ENCODE assay signal across 13 mouse cellular contexts in genomic region chr4:141602523-141603223, GRCm38 (mm10). TPM values are rescaled to one million over a fixed set of nuclear protein-coding genes. Genes with fewer than 3 reads are reported as not detected.
DNase-seq lines count a peak whose midpoint lies in the region; ATAC-seq lines count a peak whose summit lies in the region.
"Had no signal": no experiment of that assay in that cellular context is flagged by ENCODE, and none has a peak within 500 bp of the region (broad histone marks: within the 10 kb centered on the region; RNA-seq: fewer than 3 reads in every experiment).

No protein-coding gene starts in this region.

- no peak for ATAC-seq in stomach, embryonic 16.5 days (ENCODE audit: insufficient read depth, low FRiP score)
- ATAC-seq in megakaryocyte-erythroid progenitor cell, adult 5-6 weeks (replicated peaks; ENCODE audit: low FRiP score, low TSS enrichment, poor library complexity, severe bottlenecking), result no peak

- peaks cover 34% of the 10 kb centered on the region for H3K4me1 ChIP-seq in stomach, embryonic 16.5 days (ENCODE audit: control insufficient read depth, insufficient read depth, low read length)

- intact Hi-C loops in heart, postnatal 10 days (cut with DNase I), result no loop called here

- H3K27me3 ChIP-seq in stomach, embryonic 16.5 days (ENCODE audit: control insufficient read depth, insufficient read depth, low read length), result no peaks in the 10 kb centered on the region

- no peaks in the 10 kb centered on the region for H3K9me3 ChIP-seq in stomach, embryonic 16.5 days (replicated peaks; ENCODE audit: control insufficient read depth, low read length)

- no peak overlapping the region for H3K4me3 ChIP-seq in stomach, embryonic 16.5 days (replicated peaks; ENCODE audit: low read length)

- peak; percentile 22 for DNase-seq in embryo, embryonic 10 days (ENCODE audit: low spot score)
- DNase-seq in embryo, embryonic 11 days, result no peak
- peak; percentile 43 for DNase-seq in lung, postnatal 10 days
- no peak for DNase-seq in lung, adult 18-20 months
- peak; percentile 43 to 51 for DNase-seq in heart, postnatal 10 days
- no peak for DNase-seq in urinary bladder, adult 18-20 months (ENCODE audit: low spot score in 2 of 2)
- DNase-seq: cerebellum, adult 9-11 months; gastrocnemius, postnatal 10 days; spleen, adult 18-20 months; thymus, postnatal 4 days had no signal

- H3K36me3 ChIP-seq in stomach, embryonic 16.5 days (ENCODE audit: control insufficient read depth, insufficient read depth, low read length), result no peaks in the 10 kb centered on the region

- H3K9ac ChIP-seq in stomach, embryonic 16.5 days (ENCODE audit: low read length), result no peak overlapping the region

- 61% methylated on average over 11 of the region's 11 CpGs for WGBS in stomach, embryonic 16.5 days

- H3K27ac ChIP-seq in stomach, embryonic 16.5 days (ENCODE audit: low read length), result peak overlapping the region; percentile 24; the same call in 1 of the 2 replicates

- H3K4me2 ChIP-seq in stomach, embryonic 16.5 days (ENCODE audit: low read depth, low read length), result no peak overlapping the region
- H3K4me2 ChIP-seq: liver, embryonic 11.5 days had no signal

RNA-seq across cellular contexts. Expression of gene Fblim1, which starts 3.2 kb away (rescaled TPM):
- total RNA-seq in heart, postnatal 10 days (2021), result 100 to 1,000 TPM; 241 to 248 TPM
- polyA plus RNA-seq in stomach, embryonic 16.5 days (2015; fragmentation: Nextera tagmentation; extraction: Ambion mirVana), result 77.2 and 85.0 TPM in 2 replicates
- total RNA-seq in megakaryocyte-erythroid progenitor cell, adult 5-6 weeks (2014; fragmentation: Nextera tagmentation), result not detected in 2 replicates
- total RNA-seq in megakaryocyte-erythroid progenitor cell, adult 5-6 weeks (2017), result not detected in 2 replicates

RNA-seq across cellular contexts. Expression of gene Tmem82, which starts 15.8 kb away (rescaled TPM):
- total RNA-seq in heart, postnatal 10 days (2021), result 10 to 100 TPM; 11.2 to 15.6 TPM
- 2.7 and 3.8 TPM in 2 replicates for polyA plus RNA-seq in stomach, embryonic 16.5 days (2015; fragmentation: Nextera tagmentation; extraction: Ambion mirVana)
- total RNA-seq in megakaryocyte-erythroid progenitor cell, adult 5-6 weeks (2014; fragmentation: Nextera tagmentation), result 0.37 TPM in 1 of 2 replicates, not detected in the other
- total RNA-seq in megakaryocyte-erythroid progenitor cell, adult 5-6 weeks (2017), result 0.52 and 0.57 TPM in 2 replicates

RNA-seq across cellular contexts. Expression of gene Slc25a34, which starts 20.9 kb away (rescaled TPM):
- total RNA-seq in heart, postnatal 10 days (2021), result 10 to 100 TPM; 81.1 to 84.5 TPM
- polyA plus RNA-seq in stomach, embryonic 16.5 days (2015; fragmentation: Nextera tagmentation; extraction: Ambion mirVana), result 0.62 and 1.6 TPM in 2 replicates
- not detected in 2 replicates for total RNA-seq in megakaryocyte-erythroid progenitor cell, adult 5-6 weeks (2014; fragmentation: Nextera tagmentation)
- total RNA-seq in megakaryocyte-erythroid progenitor cell, adult 5-6 weeks (2017), result 0.65 TPM in 1 of 2 replicates, not detected in the other
- polyA plus RNA-seq: liver, embryonic 11.5 days had no signal

Comparison
In these comparisons a context has a peak if more than half of its experiments do, and no peak if none do; other contexts are left out.
1. DNase-seq: peak in embryo, embryonic 10 days (single experiment), lung, postnatal 10 days (single experiment) and heart, postnatal 10 days (2 of 2); none in embryo, embryonic 11 days (single experiment), lung, adult 18-20 months (0 of 2) and urinary bladder, adult 18-20 months (0 of 2).
2. RNA of gene Fblim1, which starts 3.2 kb away (total RNA-seq): 241 to 248 TPM in heart, postnatal 10 days; not detected in megakaryocyte-erythroid progenitor cell, adult 5-6 weeks; every median in the first group is over 100 times any median in the second.
3. RNA of gene Tmem82, which starts 15.8 kb away (total RNA-seq): 11.2 to 15.6 TPM in heart, postnatal 10 days; 0.37 to 0.57 TPM in megakaryocyte-erythroid progenitor cell, adult 5-6 weeks; every median in the first group is over 4 times any median in the second.
4. RNA of gene Slc25a34, which starts 20.9 kb away (total RNA-seq): 81.1 to 84.5 TPM in heart, postnatal 10 days; 0.65 TPM in megakaryocyte-erythroid progenitor cell, adult 5-6 weeks; every median in the first group is over 10 times any median in the second.